Mouse (Mus musculus) heart, postnatal 10 days (tissue): ENCODE data around the gene Nck1. TPM values are rescaled to one million over a fixed set of nuclear protein-coding genes. Genes with fewer than 3 reads are reported as not detected.
A peak's percentile ranks its signal among the peaks of the same experiment; 100 is the strongest.

ENCODE experiments used
- DNase-seq, 2 experiments: peaks; one replicate each; pipeline ENCODE4 v3.0.0; 2021
- intact Hi-C: fragments of 180-260 bp; cut with DNase I; formaldehyde crosslinking; loops from one replicate; pipeline ENCODE4 v1.15.1; 2025
- total RNA-seq, 2 experiments: library from RNA; stranded (reverse); gene quantifications; 2 replicates each; pipeline ENCODE4 v1.2.3; 2021

Gene Nck1
- total RNA-seq, 2 experiments from 2014 or later = 56.7 to 65.8 TPM

DNA sequence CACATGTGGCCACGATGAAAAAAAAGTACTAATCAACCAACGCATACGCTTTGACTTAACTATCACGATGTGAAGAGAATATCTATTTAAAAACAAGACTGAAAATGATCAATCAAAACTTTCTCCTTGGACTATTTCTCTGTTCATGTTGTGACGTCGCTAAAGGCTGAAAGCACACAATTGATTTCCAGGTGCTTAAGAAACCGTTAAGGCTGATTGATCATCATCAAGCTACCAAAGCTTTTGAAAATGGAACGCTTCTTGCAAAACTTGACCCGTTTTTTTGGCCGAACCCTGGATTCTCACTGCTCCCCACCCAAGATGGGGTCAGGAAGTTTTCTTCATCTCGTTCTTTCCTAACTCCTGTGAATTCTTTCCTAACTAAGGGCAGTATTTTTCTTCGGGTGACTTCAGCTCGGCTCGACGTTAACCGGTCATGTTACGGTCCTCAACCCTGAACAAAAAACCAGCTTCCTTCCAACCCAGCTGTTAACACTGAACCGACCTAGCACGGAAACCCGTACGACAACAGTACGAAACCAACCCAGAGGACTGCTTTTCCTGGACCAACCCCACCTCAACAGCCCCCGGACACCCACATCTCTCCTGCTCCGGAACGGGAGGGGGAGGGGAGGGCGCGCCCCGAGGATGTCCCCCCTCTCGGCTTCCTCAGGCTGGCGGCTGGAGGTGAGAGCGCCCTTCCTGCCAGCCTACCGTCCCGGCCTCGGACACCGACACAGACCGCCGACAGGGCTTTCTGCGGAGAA is 803 bp downstream of the Nck1 start:
- intact Hi-C loops = loop anchor here (1.0 to 10.0 kb wide), 6 partner anchors 24 to 610 kb away; no protein-coding TSS in a partner anchor
- no peak for DNase-seq

GRCm38 (mm10) chr9:100535618-100536262 is 10.2 kb downstream of the Nck1 start:
- intact Hi-C loops = no loop called here
- DNase-seq = no peak

DNA sequence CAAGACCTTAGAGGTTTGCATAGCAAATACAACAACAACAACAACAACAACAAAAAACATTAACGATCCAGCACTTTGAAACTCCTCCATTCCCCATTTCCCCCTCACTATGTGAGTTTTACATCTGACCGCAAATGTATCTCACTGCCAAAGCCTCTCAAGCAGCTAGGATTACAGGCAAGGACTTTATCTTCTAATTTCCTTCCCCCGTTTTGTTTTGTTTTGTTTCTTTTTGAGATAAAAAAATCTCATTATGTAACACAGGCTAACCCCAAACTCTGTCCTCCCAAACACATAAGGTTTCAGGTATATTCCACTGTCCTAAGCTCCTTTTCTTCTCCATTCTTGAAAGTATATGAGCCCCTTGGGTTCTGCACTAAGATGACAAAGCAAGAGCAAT is 11.2 kb downstream of the Nck1 start:
- no peak for DNase-seq
- intact Hi-C loops = no loop called here

GRCm38 (mm10) chr9:100532847-100533505 is 13.0 kb downstream of the Nck1 start:
- intact Hi-C loops = no loop called here
- no peak for DNase-seq

- intact Hi-C loops = no loop called here
- no peak for DNase-seq
These were observed 14.6 kb downstream of the Nck1 start for GRCm38 (mm10) chr9:100531296-100531695.

DNA sequence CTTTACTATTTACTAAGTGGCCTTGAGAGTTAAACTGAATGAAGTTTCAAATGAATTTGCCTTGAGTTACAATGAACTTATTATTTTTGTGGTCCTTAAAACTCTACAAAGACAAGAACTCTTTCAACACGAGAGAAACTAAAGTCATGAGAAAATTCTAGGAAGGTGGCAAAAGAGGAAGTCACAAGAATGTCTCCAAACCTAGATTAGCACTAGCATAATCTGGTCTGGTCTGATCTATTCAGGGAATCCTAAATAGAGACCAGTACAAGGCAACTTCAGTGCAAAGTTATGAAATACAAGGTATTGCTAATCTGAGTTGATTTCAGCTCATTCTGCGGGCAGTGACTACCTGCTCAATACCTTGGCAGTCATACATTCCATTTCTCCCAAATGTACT is 20.7 kb downstream of the Nck1 start:
- intact Hi-C loops = no loop called here
- DNase-seq = no peak

DNA sequence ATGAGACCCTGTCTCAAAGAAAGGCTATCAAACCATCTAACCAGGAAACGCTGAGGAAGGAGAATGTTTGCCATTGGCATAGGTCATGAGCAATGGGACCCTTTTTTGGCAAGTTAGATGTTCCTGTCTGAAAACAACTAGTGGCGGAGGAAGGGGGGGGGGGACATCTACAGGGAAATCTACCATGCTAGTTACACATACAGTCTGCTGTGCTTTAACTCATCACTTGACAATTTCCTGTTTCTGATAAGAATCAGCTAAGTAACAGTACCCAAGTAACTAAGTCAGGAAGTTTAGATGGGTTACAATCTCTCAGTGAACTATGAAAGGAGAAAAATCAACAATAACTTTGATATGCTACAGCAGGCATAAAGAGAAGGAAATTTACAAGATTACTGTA is 23.9 kb downstream of the Nck1 start:
- intact Hi-C loops = loop anchor here (5.0 kb wide), 1 partner anchor 640 kb away; no protein-coding TSS in a partner anchor
- DNase-seq = no peak

DNA sequence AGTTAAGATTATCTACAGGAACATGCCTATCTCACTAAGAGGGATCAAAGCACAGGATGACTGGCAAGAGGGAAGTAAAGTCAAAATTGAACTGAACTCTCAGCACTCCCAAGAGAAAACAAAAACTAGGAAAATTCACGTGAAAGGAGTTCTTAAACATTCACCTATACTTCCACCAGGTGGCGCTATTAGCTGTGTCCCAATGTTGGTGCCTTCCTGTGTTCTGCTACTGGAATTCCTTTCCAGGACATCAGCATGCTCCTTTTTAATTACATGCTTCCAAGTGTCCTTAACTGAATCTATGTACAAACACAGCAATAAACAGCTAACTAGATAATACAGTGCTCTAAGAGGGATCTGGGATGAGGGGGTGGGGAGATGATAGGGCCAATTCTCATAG is 25.3 kb downstream of the Nck1 start:
- DNase-seq = peak; percentile 70 to 80
- intact Hi-C loops = loop anchor here (1.0 to 5.0 kb wide), 3 partner anchors 122 to 642 kb away; no protein-coding TSS in a partner anchor

- intact Hi-C loops = loop anchor here (1.0 to 5.0 kb wide), 3 partner anchors 122 to 642 kb away; no protein-coding TSS in a partner anchor
These were observed 25.9 kb downstream of the Nck1 start for GRCm38 (mm10) chr9:100520012-100520411.

DNA sequence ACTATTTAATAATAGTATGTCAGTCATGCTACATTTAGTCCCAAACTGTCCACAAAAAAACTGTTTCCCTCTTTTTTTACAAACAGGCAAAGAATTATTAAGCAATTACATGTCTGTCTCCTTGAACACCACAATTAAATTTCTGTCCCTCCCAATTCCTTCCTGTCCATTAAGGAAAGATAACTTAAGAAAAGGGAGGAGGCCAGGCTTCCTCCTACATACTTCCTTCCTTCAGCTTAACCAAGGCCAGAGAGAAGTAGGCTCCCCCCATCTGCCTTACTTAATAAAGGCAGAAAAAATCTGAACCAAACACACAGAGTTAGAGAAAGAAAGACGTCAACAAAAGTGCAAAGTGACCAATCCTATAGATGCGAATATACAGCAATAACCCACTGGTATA is 38.4 kb downstream of the Nck1 start:
- DNase-seq = peak in 1 of 2 experiments; percentile 23
- intact Hi-C loops = loop anchor here (5.0 kb wide), 3 partner anchors 40 to 135 kb away; partner anchors contain the start of gene Nck1

More at GRCm38 (mm10) chr9:100520012-100520411, 25.9 kb downstream of the Nck1 start:
- no peak for DNase-seq

GRCm38 (mm10) chr9:100506652-100507051 is 39.3 kb downstream of the Nck1 start:
- intact Hi-C loops = loop anchor here (5.0 kb wide), 3 partner anchors 41 to 136 kb away; partner anchors contain the start of gene Nck1
- DNase-seq = peak; percentile 68 to 80

DNA sequence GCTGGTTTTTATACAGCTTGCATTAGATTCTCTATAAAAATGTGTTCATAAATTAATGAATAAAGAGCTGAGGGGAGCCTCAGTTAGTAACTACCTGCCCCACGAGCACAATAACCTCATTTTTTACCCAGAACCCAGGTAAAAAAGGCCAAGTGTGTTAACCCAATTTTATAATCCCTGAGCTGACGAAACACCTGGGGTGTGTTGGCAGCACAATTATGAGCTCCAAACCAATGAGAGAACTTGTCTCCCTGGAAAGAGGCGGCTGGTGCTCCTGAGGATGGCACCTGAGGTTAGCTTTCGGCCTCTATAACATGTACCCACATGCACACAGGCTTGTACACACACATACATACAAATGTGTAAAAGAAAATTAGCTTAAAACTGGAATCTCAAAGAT is 40.4 kb downstream of the Nck1 start:
- intact Hi-C loops = loop anchor here (5.0 kb wide), 3 partner anchors 42 to 137 kb away; partner anchors contain the start of gene Nck1
- no peak for DNase-seq

DNA sequence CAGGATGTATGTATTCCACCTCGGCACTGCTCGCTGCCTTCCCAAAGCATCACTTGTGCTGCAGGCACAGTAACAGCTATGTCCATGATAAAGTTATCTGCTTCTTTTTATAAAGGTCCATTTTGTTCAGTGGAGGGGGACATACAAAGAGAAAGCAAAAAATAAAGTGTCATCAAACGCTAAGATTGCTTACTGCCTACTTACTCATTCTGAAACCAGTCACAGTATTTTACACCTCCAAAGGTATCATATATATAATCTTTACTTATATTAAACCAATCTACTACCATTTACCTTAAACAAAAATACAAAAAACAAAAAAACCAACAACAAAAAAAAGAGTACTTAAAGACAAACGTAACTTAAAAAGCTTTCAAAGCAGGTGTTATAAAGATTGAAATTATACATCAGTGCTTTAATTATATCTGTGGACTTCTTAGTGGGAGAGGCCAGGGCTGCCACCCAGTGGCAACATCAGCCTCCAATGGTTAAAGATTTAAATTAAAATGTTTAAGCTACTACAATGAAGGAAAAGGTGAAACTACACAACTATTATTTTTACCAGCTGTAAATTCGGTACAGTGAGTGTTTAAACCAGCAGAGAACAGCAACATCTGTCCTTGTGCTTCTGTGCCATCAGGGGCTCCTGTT is 52.2 kb downstream of the Nck1 start:
- intact Hi-C loops = loop anchor here (2.0 kb wide), 1 partner anchor 39 kb away; no protein-coding TSS in a partner anchor

GRCm38 (mm10) chr9:100491424-100491823 is 54.5 kb downstream of the Nck1 start:
- DNase-seq = no peak
- intact Hi-C loops = no loop called here

More for the DNA sequence above, 52.2 kb downstream of the Nck1 start:
- DNase-seq = no peak

DNA sequence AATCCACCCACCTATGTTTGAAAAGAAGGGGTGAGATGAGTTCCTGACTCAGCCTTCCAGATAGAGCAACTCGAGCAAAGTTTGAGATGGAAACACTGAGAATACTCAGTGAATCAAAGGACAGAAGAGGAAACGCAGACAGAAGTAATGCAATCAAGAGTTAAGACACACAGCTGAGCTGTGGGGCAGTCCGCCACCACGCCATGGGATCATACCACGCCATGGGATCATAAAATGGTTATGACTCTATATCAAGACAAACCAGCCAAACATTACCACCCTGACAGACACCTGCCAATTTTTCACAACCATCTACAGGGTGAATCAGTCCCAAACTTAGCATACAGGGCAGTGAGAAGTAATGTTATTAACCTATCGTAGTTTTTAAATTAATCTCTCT is 57.0 kb downstream of the Nck1 start:
- no peak for DNase-seq
- intact Hi-C loops = no loop called here

- intact Hi-C loops = no loop called here
- DNase-seq = no peak
These were observed 57.7 kb downstream of the Nck1 start for GRCm38 (mm10) chr9:100488056-100488713.

DNA sequence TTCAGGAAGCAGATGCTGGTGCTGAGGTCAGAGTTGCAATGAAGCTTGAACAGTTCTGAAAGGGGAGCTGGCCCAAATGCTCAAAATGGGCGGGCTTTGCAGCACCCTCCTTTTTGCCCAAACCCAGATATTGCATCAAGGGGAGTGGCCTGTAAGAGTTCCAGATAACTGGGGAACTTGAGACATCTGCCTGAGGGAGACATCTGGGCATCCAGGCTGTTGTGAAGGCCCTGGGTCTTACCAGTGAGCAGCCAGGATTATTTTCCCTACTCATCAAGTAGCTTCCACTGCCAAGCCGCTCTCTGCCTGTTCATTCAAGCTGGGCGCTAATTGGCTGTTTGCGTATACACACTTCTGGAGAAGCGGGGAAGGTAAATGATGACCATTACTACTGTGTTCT is 59.5 kb downstream of the Nck1 start, which contains the start of gene Il20rb:
TSS of gene Il20rb (minus strand) at position 358 of the 400 bp plus-strand sequence.
- DNase-seq = no peak
- intact Hi-C loops = loop anchor here (2.0 kb wide), 1 partner anchor 14 kb away; no protein-coding TSS in a partner anchor

DNA sequence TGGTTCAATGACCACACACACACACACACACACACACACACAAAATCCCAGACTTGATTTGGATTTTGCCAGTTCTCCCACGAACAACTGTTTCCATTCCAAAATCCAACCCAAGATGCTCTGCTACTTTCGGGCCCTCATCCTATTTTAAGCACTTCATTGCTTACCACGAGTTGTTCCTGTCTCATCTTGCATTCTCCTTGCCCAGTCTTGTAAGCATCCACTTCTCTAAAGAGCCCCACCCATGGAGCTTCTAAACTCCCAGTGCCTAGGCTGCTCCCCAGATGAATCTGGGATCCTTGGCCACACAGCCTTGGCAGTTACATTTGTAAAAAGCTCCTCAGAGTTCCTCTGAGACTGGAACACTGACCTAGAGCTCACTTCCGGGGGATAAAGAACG is 62.6 kb downstream of the Nck1 start:
- intact Hi-C loops = no loop called here
- DNase-seq = no peak

DNA sequence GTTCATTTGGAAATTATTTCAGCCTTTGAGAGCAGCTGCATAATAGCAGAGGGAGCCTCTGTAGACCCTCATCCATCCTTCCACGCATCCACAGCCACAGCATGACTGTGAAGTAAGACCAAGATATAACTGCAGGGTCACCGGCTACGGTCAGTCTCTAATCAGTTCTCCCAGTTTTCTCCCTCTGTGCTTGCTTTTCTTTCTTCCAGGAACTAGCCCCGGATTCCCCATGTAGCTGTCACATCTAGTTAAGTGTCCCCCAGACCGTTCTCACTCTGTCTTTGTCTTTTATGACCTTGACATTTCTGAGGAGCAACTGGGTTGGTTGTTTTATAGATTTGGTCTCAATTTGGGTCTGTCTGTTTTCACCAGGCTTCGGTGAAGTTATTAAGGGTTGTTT is 64.3 kb downstream of the Nck1 start:
- intact Hi-C loops = no loop called here
- no peak for DNase-seq

GRCm38 (mm10) chr9:100474056-100474455 is 71.9 kb downstream of the Nck1 start:
- no peak for DNase-seq
- intact Hi-C loops = no loop called here
